Mouse (Mus musculus) forebrain, embryonic 10.5 days (tissue): Measurements from ENCODE around the gene Ecel1. TPM values are rescaled to one million over a fixed set of nuclear protein-coding genes. Genes with fewer than 3 reads are reported as not detected.

Source experiments
- DNase-seq: peaks from one replicate; pipeline ENCODE4 v3.0.0-alpha.2; 2017; ENCODE audit warnings: low spot score; ENCODE audit errors: extremely low spot score
- H3K27ac ChIP-seq: fragments of 300-500 bp; sonication (generic); 2 replicates; pipeline ENCODE4 v1.5.1; 2016; ENCODE audit warnings: mild to moderate bottlenecking
- H3K27me3 ChIP-seq: fragments of 300-500 bp; sonication (generic); 2 replicates; pipeline ENCODE4 v1.6.1; 2016; ENCODE audit warnings: mild to moderate bottlenecking; ENCODE audit not compliant: poor library complexity, severe bottlenecking
- H3K36me3 ChIP-seq: fragments of 300-500 bp; sonication (generic); replicated peaks from 2 replicates; pipeline ENCODE4 v1.6.1; 2016; ENCODE audit warnings: mild to moderate bottlenecking, moderate library complexity
- H3K4me1 ChIP-seq: fragments of 300-500 bp; sonication (generic); 2 replicates; pipeline ENCODE4 v1.6.1; 2016
- H3K4me3 ChIP-seq: fragments of 300-500 bp; sonication (generic); 2 replicates; pipeline ENCODE4 v1.5.1; 2016; ENCODE audit warnings: mild to moderate bottlenecking, moderate library complexity
- H3K9me3 ChIP-seq: fragments of 300-500 bp; sonication (generic); 2 replicates; pipeline ENCODE4 v1.6.1; 2016; ENCODE audit warnings: mild to moderate bottlenecking, moderate library complexity
- WGBS: fragments of 180-500 bp; shearing (Covaris S2); methylation state at CpG from one replicate; pipeline ENCODE4 v1.1.7; 2016; 5-methylcytosine and 5-hydroxymethylcytosine counted together
- polyA plus RNA-seq: library from polyadenylated mRNA; unstranded; fragments of >200 nt; fragmentation: Nextera tagmentation; extraction: Ambion mirVana; gene quantifications from 2 replicates; pipeline ENCODE4 v1.2.1, GENCODE M21; 2016

The Ecel1 gene
- polyA plus RNA-seq, 1 experiment from 2014 or later, result 1.1 TPM

- WGBS, result 84% methylated on average over 1 of the region's 1 CpGs
- H3K9me3 ChIP-seq, result no peaks in the 10 kb centered on the region
- no peaks in the 10 kb centered on the region for H3K36me3 ChIP-seq
- no peak overlapping the region for H3K4me3 ChIP-seq
- no peaks in the 10 kb centered on the region for H3K4me1 ChIP-seq
- H3K27ac ChIP-seq, result no peak overlapping the region
- DNase-seq, result no peak
- H3K27me3 ChIP-seq, result no peaks in the 10 kb centered on the region
Measured at GRCm38 (mm10) chr1:87114784-87115183, 41.5 kb downstream of the Ecel1 start.

GRCm38 (mm10) chr1:87111719-87112354 is 44.5 kb downstream of the Ecel1 start:
- Histone ChIP-seq H3K27ac (no peak overlapping the region), H3K4me3 (no peak overlapping the region), H3K4me1 (no peaks in the 10 kb centered on the region), H3K9me3 (no peaks in the 10 kb centered on the region), H3K36me3 (no peaks in the 10 kb centered on the region), H3K27me3 (no peaks in the 10 kb centered on the region)
- WGBS, result 37% methylated on average over 9 of the region's 9 CpGs
- DNase-seq, result no peak

GRCm38 (mm10) chr1:87108564-87108963 is 47.8 kb downstream of the Ecel1 start:
- no peak overlapping the region for H3K4me3 ChIP-seq
- H3K36me3 ChIP-seq, result no peaks in the 10 kb centered on the region
- 94% methylated on average over 4 of the region's 4 CpGs for WGBS
- no peaks in the 10 kb centered on the region for H3K9me3 ChIP-seq
- H3K27ac ChIP-seq, result no peak overlapping the region
- DNase-seq, result no peak
- H3K4me1 ChIP-seq, result no peaks in the 10 kb centered on the region
- no peaks in the 10 kb centered on the region for H3K27me3 ChIP-seq

GRCm38 (mm10) chr1:87106536-87106935 is 49.8 kb downstream of the Ecel1 start:
- Histone ChIP-seq H3K9me3 (no peaks in the 10 kb centered on the region), H3K36me3 (no peaks in the 10 kb centered on the region), H3K27me3 (no peaks in the 10 kb centered on the region), H3K4me3 (no peak overlapping the region), H3K4me1 (peaks cover 3% of the 10 kb centered on the region; the same call in 1 of the 2 replicates), H3K27ac (no peak overlapping the region)
- DNase-seq, result no peak
- 82% methylated on average over 8 of the region's 8 CpGs for WGBS

- H3K4me1 ChIP-seq, result peaks cover 3% of the 10 kb centered on the region
- no peak for DNase-seq
- no peak overlapping the region for H3K27ac ChIP-seq
- 86% methylated on average over 1 of the region's 1 CpGs for WGBS
- H3K4me3 ChIP-seq, result no peak overlapping the region
- peaks cover 14% of the 10 kb centered on the region for H3K27me3 ChIP-seq
- no peaks in the 10 kb centered on the region for H3K9me3 ChIP-seq
- no peaks in the 10 kb centered on the region for H3K36me3 ChIP-seq
Measured at GRCm38 (mm10) chr1:87103936-87104335, 52.4 kb downstream of the Ecel1 start.

- 85% methylated on average over 3 of the region's 3 CpGs for WGBS
- no peak for DNase-seq
Measured at GRCm38 (mm10) chr1:87102114-87102513, 54.2 kb downstream of the Ecel1 start.

GRCm38 (mm10) chr1:87101411-87101810 is 54.9 kb downstream of the Ecel1 start, which contains the start of gene Alpi:
TSS of gene Alpi (minus strand) at chr1:87101606.
- WGBS, result 95% methylated on average over 1 of the region's 1 CpGs
- peaks cover 8% of the 10 kb centered on the region for H3K4me1 ChIP-seq
- H3K4me3 ChIP-seq, result no peak within 1 kb of the TSS
- no peaks in the 10 kb centered on the region for H3K36me3 ChIP-seq
- no peaks in the 10 kb centered on the region for H3K9me3 ChIP-seq
- H3K27ac ChIP-seq, result no peak within 1 kb of the TSS
- no peak for DNase-seq
- peaks cover 38% of the 10 kb centered on the region for H3K27me3 ChIP-seq

More at GRCm38 (mm10) chr1:87102114-87102513, 54.2 kb downstream of the Ecel1 start:
- peaks cover 8% of the 10 kb centered on the region for H3K4me1 ChIP-seq
- no peak overlapping the region for H3K4me3 ChIP-seq
- no peaks in the 10 kb centered on the region for H3K9me3 ChIP-seq
- H3K27me3 ChIP-seq, result peaks cover 31% of the 10 kb centered on the region
- H3K27ac ChIP-seq, result no peak overlapping the region
- H3K36me3 ChIP-seq, result no peaks in the 10 kb centered on the region

- H3K27me3 ChIP-seq, result peaks cover 40% of the 10 kb centered on the region
- H3K36me3 ChIP-seq, result no peaks in the 10 kb centered on the region
- peak overlapping the region; percentile 31 for H3K4me3 ChIP-seq
- 12% methylated on average over 30 of the region's 30 CpGs for WGBS
- peaks cover 8% of the 10 kb centered on the region for H3K4me1 ChIP-seq
- 0 out of 2 replicates have a peak overlapping the region, but pooled peaks have one; percentile 44 for H3K27ac ChIP-seq
- no peaks in the 10 kb centered on the region for H3K9me3 ChIP-seq
- peak; percentile 71 for DNase-seq
Measured at GRCm38 (mm10) chr1:87098358-87098975, 57.9 kb downstream of the Ecel1 start.

Other genes with a start within 250 kb of the Ecel1 start
- gene Alppl2, start 66.6 kb downstream of the Ecel1 start, polyA plus RNA-seq, result not detected in 2 replicates
- gene Alpi, start 54.9 kb downstream of the Ecel1 start, polyA plus RNA-seq, result not detected in 2 replicates
- not detected in 2 replicates for gene Akp3, start 31.5 kb downstream of the Ecel1 start, polyA plus RNA-seq
- gene Prss56, start 26.8 kb upstream of the Ecel1 start, polyA plus RNA-seq, result not detected in 2 replicates
- gene Chrnd, start 34.1 kb upstream of the Ecel1 start, polyA plus RNA-seq, result not detected in 2 replicates
- gene Chrng, start 48.1 kb upstream of the Ecel1 start, polyA plus RNA-seq, result 0.36 TPM in 1 of 2 replicates, not detected in the other
- 162 and 168 TPM in 2 replicates for gene Eif4e2, start 57.4 kb upstream of the Ecel1 start, polyA plus RNA-seq
- gene Efhd1, start 107.8 kb upstream of the Ecel1 start, polyA plus RNA-seq, result 1.6 and 2.5 TPM in 2 replicates
- gene Gigyf2, start 170.5 kb upstream of the Ecel1 start, polyA plus RNA-seq, result 47.4 and 52.6 TPM in 2 replicates
- 0.55 and 0.58 TPM in 2 replicates for gene Kcnj13, start 238.2 kb upstream of the Ecel1 start, polyA plus RNA-seq